Mouse (Mus musculus): Measurements from ENCODE around the gene Sept12.

Sept12 gene

DNA sequence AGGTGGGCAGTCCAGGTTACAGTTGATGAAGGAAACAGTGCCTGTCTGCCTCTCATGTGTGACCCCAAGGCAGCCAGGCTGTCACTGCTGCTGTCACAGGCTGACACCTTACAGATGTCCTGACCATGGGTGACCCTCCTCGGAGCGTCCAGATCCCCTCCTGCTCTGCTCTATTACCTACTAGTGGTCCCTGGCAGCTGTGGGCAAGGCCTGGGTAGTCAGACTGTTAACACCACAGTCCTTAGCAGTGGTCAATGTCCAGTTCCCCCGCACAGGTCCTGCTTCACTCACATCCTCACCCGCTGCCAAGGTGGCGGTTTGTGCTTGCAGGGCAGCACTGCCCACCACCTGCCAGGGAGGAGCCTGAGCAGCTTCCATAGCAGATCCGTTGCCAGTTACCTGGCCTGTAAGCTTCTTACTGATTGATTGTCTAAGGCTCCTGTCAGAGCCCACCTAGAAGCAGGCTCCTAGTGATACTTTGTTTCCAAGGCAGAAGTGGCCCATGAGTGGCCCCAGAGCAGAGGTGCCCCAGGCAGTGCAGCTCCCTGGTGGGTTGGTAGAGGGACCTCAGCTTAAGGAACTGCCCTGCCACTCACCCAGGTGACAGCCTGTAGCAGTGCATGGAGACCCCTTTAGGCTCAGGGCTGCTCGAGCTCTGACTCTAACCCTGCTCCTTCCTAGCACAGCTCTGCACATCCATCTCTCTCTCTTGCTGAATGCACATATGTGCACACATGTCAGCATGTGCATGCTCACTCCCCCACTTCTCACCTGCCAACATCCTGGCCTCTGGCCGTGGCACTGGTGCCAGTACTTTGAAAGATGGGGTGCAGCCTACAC, 60.1 kb downstream of the Sept12 start:
- in situ Hi-C loops (cut with MboI, MseI): no loop called here
